Mouse (Mus musculus) frontal cortex, adult 2 months (tissue): ENCODE results near the gene Mef2d. TPM values are rescaled to one million over a fixed set of nuclear protein-coding genes. Genes with fewer than 3 reads are reported as not detected.

Experiments
- polyA plus RNA-seq: library from polyadenylated mRNA; depleted of rRNA; stranded (reverse); fragments of >200 nt; gene quantifications from 2 replicates; pipeline ENCODE4 v1.2.3, GENCODE M21; 2012; rRNA removed

Mef2d gene
- polyA plus RNA-seq, 1 experiment, result 137 TPM

Other genes with a start within 250 kb of the Mef2d start
- gene Hdgf, start 236.1 kb upstream of the Mef2d start, polyA plus RNA-seq, result 171 and 183 TPM in 2 replicates
- 80.0 and 80.7 TPM in 2 replicates for gene Mrpl24, start 222.9 kb upstream of the Mef2d start, polyA plus RNA-seq
- 12.9 and 13.9 TPM in 2 replicates for gene Isg20l2, start 212.1 kb upstream of the Mef2d start, polyA plus RNA-seq
- gene Rrnad1, start 211.7 kb upstream of the Mef2d start, polyA plus RNA-seq, result 42.4 and 46.4 TPM in 2 replicates
- gene Crabp2, start 193.7 kb upstream of the Mef2d start, polyA plus RNA-seq, result 9.2 and 11.0 TPM in 2 replicates
- gene Nes, start 171.3 kb upstream of the Mef2d start, polyA plus RNA-seq, result 4.3 and 4.8 TPM in 2 replicates
- 359 and 380 TPM in 2 replicates for gene Bcan, start 142.1 kb upstream of the Mef2d start, polyA plus RNA-seq
- 28.5 and 39.4 TPM in 2 replicates for gene Hapln2, start 114.8 kb upstream of the Mef2d start, polyA plus RNA-seq
- gene Gpatch4, start 99.3 kb upstream of the Mef2d start, polyA plus RNA-seq, result 13.7 and 14.4 TPM in 2 replicates
- gene Naxe, start 83.9 kb upstream of the Mef2d start, polyA plus RNA-seq, result 79.5 and 90.3 TPM in 2 replicates
- not detected in 2 replicates for gene Ttc24, start 64.1 kb upstream of the Mef2d start, polyA plus RNA-seq
- gene Iqgap3, start 60.4 kb upstream of the Mef2d start, polyA plus RNA-seq, result 0.64 and 0.74 TPM in 2 replicates
- not detected in 2 replicates for gene Rhbg, start 112.3 kb downstream of the Mef2d start, polyA plus RNA-seq
- not detected in 2 replicates for gene Gm38392, start 144.8 kb downstream of the Mef2d start, polyA plus RNA-seq
- 4.2 and 5.1 TPM in 2 replicates for gene Tsacc, start 154.6 kb downstream of the Mef2d start, polyA plus RNA-seq
- 141 and 157 TPM in 2 replicates for gene Cct3, start 154.7 kb downstream of the Mef2d start, polyA plus RNA-seq
- 88.0 and 91.7 TPM in 2 replicates for gene Glmp, start 182.7 kb downstream of the Mef2d start, polyA plus RNA-seq
- gene Tmem79, start 193.8 kb downstream of the Mef2d start, polyA plus RNA-seq, result 0.64 and 0.78 TPM in 2 replicates
- 87.8 and 92.8 TPM in 2 replicates for gene Smg5, start 193.9 kb downstream of the Mef2d start, polyA plus RNA-seq
- 29.8 and 29.9 TPM in 2 replicates for gene Paqr6, start 222.2 kb downstream of the Mef2d start, polyA plus RNA-seq
- 0.46 and 2.3 TPM in 2 replicates for gene Bglap3, start 230.4 kb downstream of the Mef2d start, polyA plus RNA-seq
- 1.6 and 5.5 TPM in 2 replicates for gene Bglap2, start 236.3 kb downstream of the Mef2d start, polyA plus RNA-seq
- gene Bglap, start 242.1 kb downstream of the Mef2d start, polyA plus RNA-seq, result 0.34 and 2.3 TPM in 2 replicates